Mouse (Mus musculus) cortical plate, adult 2 months (tissue): ENCODE data around the gene Ppm1l.

ENCODE experiments used
- CTCF ChIP-seq: fragments of 200-500 bp; IDR thresholded peaks from 2 replicates; pipeline ENCODE4 v1.5.1; 2011; ENCODE audit warnings: mild to moderate bottlenecking, control low read depth, low read length; ENCODE audit not compliant: insufficient read depth; ENCODE audit errors: extremely low read depth
- POLR2A ChIP-seq: fragments of 200-500 bp; IDR thresholded peaks from 2 replicates; pipeline ENCODE4 v1.6.1; 2011; ENCODE audit warnings: mild to moderate bottlenecking, low read length, control low read depth; ENCODE audit not compliant: insufficient read depth; ENCODE audit errors: extremely low read depth

DNA sequence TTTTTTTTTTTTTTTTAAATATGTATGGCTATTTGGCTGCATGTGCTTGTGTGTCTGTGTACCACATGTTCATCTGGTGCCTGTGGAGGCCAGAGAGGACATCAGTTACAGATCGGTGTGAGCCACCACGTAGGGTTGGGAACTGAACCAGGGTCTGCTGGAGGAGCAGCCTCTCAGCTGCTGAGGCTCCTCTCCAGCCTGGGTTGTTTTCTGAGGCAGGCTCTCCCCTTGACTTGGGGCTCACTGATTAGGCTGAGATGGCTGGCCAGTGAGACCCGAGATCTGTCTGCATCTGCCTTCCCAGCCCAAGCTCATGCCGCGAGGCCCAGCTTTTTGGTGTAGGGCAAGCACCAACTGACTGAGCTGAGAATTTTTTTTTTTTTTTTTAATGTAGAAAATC is 57.9 kb downstream of the Ppm1l start:
- TF ChIP-seq POLR2A (no peak), CTCF (no peak)
